Mouse (Mus musculus): ENCODE data around the gene Cmtm1. TPM values are rescaled to one million over a fixed set of nuclear protein-coding genes. Genes with fewer than 3 reads are reported as not detected.
"Not testable (repeated sequence)": the region's sequence is repeated elsewhere in the genome, so short reads cannot be mapped to it uniquely, and the experiment has no call there.

The Cmtm1 gene
- polyA plus RNA-seq (2014; fragmentation: Nextera tagmentation; extraction: Ambion mirVana), result not detected in 2 replicates

GRCm38 (mm10) chr8:104309441-104310155 is at the start of gene Cmtm1, which contains the start of gene Gm45711:
TSS of gene Cmtm1 (minus strand) at chr8:104310145.
TSS of gene Gm45711 (minus strand) at chr8:104310081.
- H3K9ac ChIP-seq; H3K36me3 ChIP-seq (ENCODE audit: insufficient read depth); H3K4me3 ChIP-seq (ENCODE audit: low read depth, low read length); DNase-seq; H3K27ac ChIP-seq (ENCODE audit: low read depth); H3K4me1 ChIP-seq (ENCODE audit: insufficient read depth); H3K27me3 ChIP-seq (ENCODE audit: insufficient read depth, low read length); H3K9me3 ChIP-seq (ENCODE audit: low read depth, low read length); H3K4me2 ChIP-seq; ATAC-seq (ENCODE audit: insufficient read depth): not testable (repeated sequence)
- WGBS, result 85% methylated on average over 36 of the region's 36 CpGs

GRCm38 (mm10) chr8:104358637-104359036 is 48.7 kb upstream of the Cmtm1 start:
- no peak for DNase-seq
- H3K4me1 ChIP-seq (ENCODE audit: insufficient read depth), result no peaks in the 10 kb centered on the region
- no peaks in the 10 kb centered on the region for H3K27me3 ChIP-seq (ENCODE audit: insufficient read depth, low read length)
- no peaks in the 10 kb centered on the region for H3K9me3 ChIP-seq (ENCODE audit: low read depth, low read length)
- WGBS, result 90% methylated on average over 3 of the region's 3 CpGs
- no peak overlapping the region for H3K4me3 ChIP-seq (ENCODE audit: low read depth, low read length)
- H3K9ac ChIP-seq, result no peak overlapping the region
- H3K4me2 ChIP-seq, result no peak overlapping the region
- peaks cover 22% of the 10 kb centered on the region; the same call in 1 of the 2 replicates for H3K36me3 ChIP-seq (ENCODE audit: insufficient read depth)
- no peak for TF ChIP-seq CTCF (IDR thresholded peaks at IDR 0.05; ENCODE audit: low read depth)
- H3K27ac ChIP-seq (ENCODE audit: low read depth), result no peak overlapping the region
- ATAC-seq (ENCODE audit: insufficient read depth), result no peak

GRCm38 (mm10) chr8:104354504-104354903 is 44.6 kb upstream of the Cmtm1 start:
- Histone ChIP-seq H3K36me3 (ENCODE audit: insufficient read depth) (peaks cover 21% of the 10 kb centered on the region; the same call in 1 of the 2 replicates), H3K27me3 (ENCODE audit: insufficient read depth, low read length) (no peaks in the 10 kb centered on the region), H3K9ac (no peak overlapping the region), H3K4me3 (ENCODE audit: low read depth, low read length) (no peak overlapping the region), H3K4me2 (no peak overlapping the region), H3K4me1 (ENCODE audit: insufficient read depth) (no peaks in the 10 kb centered on the region), H3K27ac (ENCODE audit: low read depth) (no peak overlapping the region), H3K9me3 (ENCODE audit: low read depth, low read length) (no peaks in the 10 kb centered on the region)
- ATAC-seq (ENCODE audit: insufficient read depth) (no peak), DNase-seq (no peak)
- WGBS, result 90% methylated on average over 10 of the region's 10 CpGs
- TF ChIP-seq CTCF (IDR thresholded peaks at IDR 0.05; ENCODE audit: low read depth), result no peak

GRCm38 (mm10) chr8:104353186-104353585 is 43.2 kb upstream of the Cmtm1 start:
- ATAC-seq (ENCODE audit: insufficient read depth) (no peak), DNase-seq (no peak)
- 63% methylated on average over 5 of the region's 5 CpGs for WGBS
- TF ChIP-seq CTCF (IDR thresholded peaks at IDR 0.05; ENCODE audit: low read depth), result peak; percentile 43
- H3K4me2 ChIP-seq, result no peak overlapping the region
- H3K27me3 ChIP-seq (ENCODE audit: insufficient read depth, low read length), result no peaks in the 10 kb centered on the region
- no peak overlapping the region for H3K4me3 ChIP-seq (ENCODE audit: low read depth, low read length)
- no peaks in the 10 kb centered on the region for H3K4me1 ChIP-seq (ENCODE audit: insufficient read depth)
- peaks cover 21% of the 10 kb centered on the region; the same call in 1 of the 2 replicates for H3K36me3 ChIP-seq (ENCODE audit: insufficient read depth)
- H3K9ac ChIP-seq, result no peak overlapping the region
- no peak overlapping the region for H3K27ac ChIP-seq (ENCODE audit: low read depth)
- H3K9me3 ChIP-seq (ENCODE audit: low read depth, low read length), result no peaks in the 10 kb centered on the region

- Histone ChIP-seq H3K4me3 (ENCODE audit: low read depth, low read length) (no peak overlapping the region), H3K9me3 (ENCODE audit: low read depth, low read length) (no peaks in the 10 kb centered on the region), H3K27me3 (ENCODE audit: insufficient read depth, low read length) (no peaks in the 10 kb centered on the region), H3K4me2 (no peak overlapping the region), H3K27ac (ENCODE audit: low read depth) (no peak overlapping the region), H3K36me3 (ENCODE audit: insufficient read depth) (peaks cover 41% of the 10 kb centered on the region), H3K9ac (no peak overlapping the region), H3K4me1 (ENCODE audit: insufficient read depth) (no peaks in the 10 kb centered on the region)
- DNase-seq, result no peak
- 71% methylated on average over 13 of the region's 13 CpGs for whole genome bisulfite sequencing
- no peak for ATAC-seq (ENCODE audit: insufficient read depth)
- TF ChIP-seq CTCF (IDR thresholded peaks at IDR 0.05; ENCODE audit: low read depth), result no peak
Measured at GRCm38 (mm10) chr8:104350047-104350446, 40.1 kb upstream of the Cmtm1 start.

GRCm38 (mm10) chr8:104348971-104349370 is 39.0 kb upstream of the Cmtm1 start:
- Histone ChIP-seq H3K27me3 (ENCODE audit: insufficient read depth, low read length) (no peaks in the 10 kb centered on the region), H3K9me3 (ENCODE audit: low read depth, low read length) (no peaks in the 10 kb centered on the region), H3K4me1 (ENCODE audit: insufficient read depth) (no peaks in the 10 kb centered on the region), H3K9ac (no peak overlapping the region), H3K4me2 (no peak overlapping the region), H3K4me3 (ENCODE audit: low read depth, low read length) (no peak overlapping the region), H3K36me3 (ENCODE audit: insufficient read depth) (peaks cover 41% of the 10 kb centered on the region), H3K27ac (ENCODE audit: low read depth) (no peak overlapping the region; the same call in 1 of the 2 replicates)
- no peak for TF ChIP-seq CTCF (IDR thresholded peaks at IDR 0.05; ENCODE audit: low read depth)
- WGBS, result 70% methylated on average over 5 of the region's 5 CpGs
- ATAC-seq (ENCODE audit: insufficient read depth) (peak; percentile 39; the same call in 1 of the 2 replicates), DNase-seq (no peak)

GRCm38 (mm10) chr8:104346706-104347105 is 36.8 kb upstream of the Cmtm1 start:
- Histone ChIP-seq H3K27me3 (ENCODE audit: insufficient read depth, low read length) (no peaks in the 10 kb centered on the region), H3K9me3 (ENCODE audit: low read depth, low read length) (no peaks in the 10 kb centered on the region), H3K27ac (ENCODE audit: low read depth) (no peak overlapping the region), H3K4me2 (no peak overlapping the region), H3K4me3 (ENCODE audit: low read depth, low read length) (no peak overlapping the region), H3K4me1 (ENCODE audit: insufficient read depth) (no peaks in the 10 kb centered on the region), H3K36me3 (ENCODE audit: insufficient read depth) (peaks cover 45% of the 10 kb centered on the region), H3K9ac (no peak overlapping the region)
- 54% methylated on average over 12 of the region's 12 CpGs for WGBS
- TF ChIP-seq CTCF (IDR thresholded peaks at IDR 0.05; ENCODE audit: low read depth), result no peak
- DNase-seq, result no peak
- ATAC-seq (ENCODE audit: insufficient read depth), result no peak

Measured in lung, embryonic 14.5 days (tissue).